Mouse (Mus musculus): Measurements from ENCODE around the gene Ddc. TPM values are rescaled to one million over a fixed set of nuclear protein-coding genes. Genes with fewer than 3 reads are reported as not detected.

The Ddc gene
- polyA plus RNA-seq, 1 experiment from 2014 or later = 12.6 TPM

GRCm38 (mm10) chr11:11888727-11889126 is 9.2 kb downstream of the Ddc start:
- no peaks in the 10 kb centered on the region for H3K27me3 ChIP-seq (ENCODE audit: insufficient read depth, low read length)
- no peak overlapping the region for H3K4me2 ChIP-seq (replicated peaks; ENCODE audit: low read depth, low read length)
- no peak overlapping the region for H3K4me3 ChIP-seq (ENCODE audit: low read length)
- ATAC-seq (ENCODE audit: low FRiP score, low TSS enrichment) = no peak
- no peak overlapping the region for H3K27ac ChIP-seq (ENCODE audit: low read length)
- no peaks in the 10 kb centered on the region for H3K9me3 ChIP-seq (ENCODE audit: low read length)
- H3K36me3 ChIP-seq (ENCODE audit: insufficient read depth, low read length) = no peaks in the 10 kb centered on the region
- H3K4me1 ChIP-seq (ENCODE audit: insufficient read depth, low read length) = peaks cover 24% of the 10 kb centered on the region
- no peak overlapping the region for H3K9ac ChIP-seq (replicated peaks; ENCODE audit: low read length)
- WGBS = 82% methylated on average over 3 of the region's 3 CpGs

- Histone ChIP-seq H3K27me3 (ENCODE audit: insufficient read depth, low read length) (no peaks in the 10 kb centered on the region), H3K4me2 (replicated peaks; ENCODE audit: low read depth, low read length) (no peak overlapping the region), H3K36me3 (ENCODE audit: insufficient read depth, low read length) (no peaks in the 10 kb centered on the region), H3K27ac (ENCODE audit: low read length) (no peak overlapping the region), H3K9ac (replicated peaks; ENCODE audit: low read length) (no peak overlapping the region), H3K9me3 (ENCODE audit: low read length) (no peaks in the 10 kb centered on the region), H3K4me3 (ENCODE audit: low read length) (no peak overlapping the region), H3K4me1 (ENCODE audit: insufficient read depth, low read length) (peaks cover 22% of the 10 kb centered on the region)
- no peak for ATAC-seq (ENCODE audit: low FRiP score, low TSS enrichment)
- WGBS = 56% methylated on average over 3 of the region's 3 CpGs
Observed at GRCm38 (mm10) chr11:11888051-11888450, 9.9 kb downstream of the Ddc start.

GRCm38 (mm10) chr11:11886403-11886998 is 11.4 kb downstream of the Ddc start:
- H3K27ac ChIP-seq (ENCODE audit: low read length) = no peak overlapping the region
- peaks cover 16% of the 10 kb centered on the region for H3K4me1 ChIP-seq (ENCODE audit: insufficient read depth, low read length)
- no peak overlapping the region for H3K4me2 ChIP-seq (replicated peaks; ENCODE audit: low read depth, low read length)
- 51% methylated on average over 4 of the region's 4 CpGs for WGBS
- no peak for ATAC-seq (ENCODE audit: low FRiP score, low TSS enrichment)
- no peaks in the 10 kb centered on the region for H3K36me3 ChIP-seq (ENCODE audit: insufficient read depth, low read length)
- H3K9ac ChIP-seq (replicated peaks; ENCODE audit: low read length) = no peak overlapping the region
- H3K9me3 ChIP-seq (ENCODE audit: low read length) = no peaks in the 10 kb centered on the region
- no peaks in the 10 kb centered on the region for H3K27me3 ChIP-seq (ENCODE audit: insufficient read depth, low read length)
- no peak overlapping the region for H3K4me3 ChIP-seq (ENCODE audit: low read length)

- 16% methylated on average over 3 of the region's 3 CpGs for WGBS
- no peak overlapping the region for H3K4me2 ChIP-seq (replicated peaks; ENCODE audit: low read depth, low read length)
- H3K9me3 ChIP-seq (ENCODE audit: low read length) = no peaks in the 10 kb centered on the region
- no peak overlapping the region for H3K9ac ChIP-seq (replicated peaks; ENCODE audit: low read length)
- no peaks in the 10 kb centered on the region for H3K27me3 ChIP-seq (ENCODE audit: insufficient read depth, low read length)
- no peaks in the 10 kb centered on the region for H3K36me3 ChIP-seq (ENCODE audit: insufficient read depth, low read length)
- H3K4me3 ChIP-seq (ENCODE audit: low read length) = no peak overlapping the region
- H3K27ac ChIP-seq (ENCODE audit: low read length) = no peak overlapping the region
- peaks cover 16% of the 10 kb centered on the region for H3K4me1 ChIP-seq (ENCODE audit: insufficient read depth, low read length)
- ATAC-seq (ENCODE audit: low FRiP score, low TSS enrichment) = no peak
Observed at GRCm38 (mm10) chr11:11885921-11886320, 12.0 kb downstream of the Ddc start.

GRCm38 (mm10) chr11:11885246-11885643 is 12.7 kb downstream of the Ddc start:
- no peak overlapping the region for H3K4me2 ChIP-seq (replicated peaks; ENCODE audit: low read depth, low read length)
- ATAC-seq (ENCODE audit: low FRiP score, low TSS enrichment) = no peak

GRCm38 (mm10) chr11:11884533-11885245 is 13.3 kb downstream of the Ddc start:
- Histone ChIP-seq H3K9ac (replicated peaks; ENCODE audit: low read length) (no peak overlapping the region), H3K27ac (ENCODE audit: low read length) (no peak overlapping the region), H3K27me3 (ENCODE audit: insufficient read depth, low read length) (no peaks in the 10 kb centered on the region), H3K4me3 (ENCODE audit: low read length) (no peak overlapping the region), H3K4me2 (replicated peaks; ENCODE audit: low read depth, low read length) (no peak overlapping the region), H3K4me1 (ENCODE audit: insufficient read depth, low read length) (peaks cover 16% of the 10 kb centered on the region), H3K9me3 (ENCODE audit: low read length) (no peaks in the 10 kb centered on the region), H3K36me3 (ENCODE audit: insufficient read depth, low read length) (no peaks in the 10 kb centered on the region)
- 0 out of 2 replicates have a peak, but pooled peaks have one; percentile 14 for ATAC-seq (ENCODE audit: low FRiP score, low TSS enrichment)
- WGBS = 26% methylated on average over 11 of the region's 11 CpGs

More at GRCm38 (mm10) chr11:11885246-11885643, 12.7 kb downstream of the Ddc start:
- Histone ChIP-seq H3K9ac (replicated peaks; ENCODE audit: low read length) (no peak overlapping the region), H3K4me1 (ENCODE audit: insufficient read depth, low read length) (peaks cover 16% of the 10 kb centered on the region), H3K4me3 (ENCODE audit: low read length) (no peak overlapping the region), H3K36me3 (ENCODE audit: insufficient read depth, low read length) (no peaks in the 10 kb centered on the region), H3K9me3 (ENCODE audit: low read length) (no peaks in the 10 kb centered on the region), H3K27me3 (ENCODE audit: insufficient read depth, low read length) (no peaks in the 10 kb centered on the region), H3K27ac (ENCODE audit: low read length) (no peak overlapping the region)
- WGBS = 81% methylated on average over 4 of the region's 4 CpGs

- Histone ChIP-seq H3K4me3 (ENCODE audit: low read length) (no peak overlapping the region), H3K9me3 (ENCODE audit: low read length) (no peaks in the 10 kb centered on the region), H3K4me1 (ENCODE audit: insufficient read depth, low read length) (peaks cover 37% of the 10 kb centered on the region), H3K27ac (ENCODE audit: low read length) (no peak overlapping the region), H3K9ac (replicated peaks; ENCODE audit: low read length) (no peak overlapping the region), H3K27me3 (ENCODE audit: insufficient read depth, low read length) (no peaks in the 10 kb centered on the region), H3K4me2 (replicated peaks; ENCODE audit: low read depth, low read length) (no peak overlapping the region), H3K36me3 (ENCODE audit: insufficient read depth, low read length) (no peaks in the 10 kb centered on the region)
- no peak for ATAC-seq (ENCODE audit: low FRiP score, low TSS enrichment)
- WGBS = 61% methylated on average over 1 of the region's 1 CpGs
Observed at GRCm38 (mm10) chr11:11881783-11882155, 16.2 kb downstream of the Ddc start.

- Histone ChIP-seq H3K4me3 (ENCODE audit: low read length) (no peak overlapping the region), H3K27ac (ENCODE audit: low read length) (no peak overlapping the region; the same call in 1 of the 2 replicates), H3K4me1 (ENCODE audit: insufficient read depth, low read length) (peaks cover 31% of the 10 kb centered on the region), H3K4me2 (replicated peaks; ENCODE audit: low read depth, low read length) (no peak overlapping the region), H3K9ac (replicated peaks; ENCODE audit: low read length) (no peak overlapping the region), H3K36me3 (ENCODE audit: insufficient read depth, low read length) (no peaks in the 10 kb centered on the region), H3K27me3 (ENCODE audit: insufficient read depth, low read length) (no peaks in the 10 kb centered on the region), H3K9me3 (ENCODE audit: low read length) (no peaks in the 10 kb centered on the region)
- WGBS = 61% methylated on average over 13 of the region's 13 CpGs
- ATAC-seq (ENCODE audit: low FRiP score, low TSS enrichment) = no peak
Observed at GRCm38 (mm10) chr11:11881026-11881782, 16.7 kb downstream of the Ddc start.

- Histone ChIP-seq H3K36me3 (ENCODE audit: insufficient read depth, low read length) (no peaks in the 10 kb centered on the region), H3K4me3 (ENCODE audit: low read length) (no peak overlapping the region), H3K27me3 (ENCODE audit: insufficient read depth, low read length) (no peaks in the 10 kb centered on the region), H3K9me3 (ENCODE audit: low read length) (no peaks in the 10 kb centered on the region), H3K4me1 (ENCODE audit: insufficient read depth, low read length) (peaks cover 28% of the 10 kb centered on the region), H3K4me2 (replicated peaks; ENCODE audit: low read depth, low read length) (no peak overlapping the region), H3K27ac (ENCODE audit: low read length) (no peak overlapping the region), H3K9ac (replicated peaks; ENCODE audit: low read length) (no peak overlapping the region)
- 81% methylated on average over 7 of the region's 7 CpGs for WGBS
- ATAC-seq (ENCODE audit: low FRiP score, low TSS enrichment) = no peak
Observed at GRCm38 (mm10) chr11:11880351-11880750, 17.6 kb downstream of the Ddc start.

GRCm38 (mm10) chr11:11879699-11880002 is 18.3 kb downstream of the Ddc start:
- H3K4me3 ChIP-seq (ENCODE audit: low read length) = no peak overlapping the region
- peak overlapping the region; percentile 90 for H3K27ac ChIP-seq (ENCODE audit: low read length)
- no peaks in the 10 kb centered on the region for H3K9me3 ChIP-seq (ENCODE audit: low read length)
- H3K4me2 ChIP-seq (replicated peaks; ENCODE audit: low read depth, low read length) = no peak overlapping the region
- 0 out of 2 replicates have a peak overlapping the region, but pooled peaks have one; percentile 23 for H3K9ac ChIP-seq (replicated peaks; ENCODE audit: low read length)
- H3K4me1 ChIP-seq (ENCODE audit: insufficient read depth, low read length) = peaks cover 24% of the 10 kb centered on the region
- no peaks in the 10 kb centered on the region for H3K27me3 ChIP-seq (ENCODE audit: insufficient read depth, low read length)
- 60% methylated on average over 4 of the region's 4 CpGs for WGBS
- no peak for ATAC-seq (ENCODE audit: low FRiP score, low TSS enrichment)
- H3K36me3 ChIP-seq (ENCODE audit: insufficient read depth, low read length) = no peaks in the 10 kb centered on the region
